Mouse (Mus musculus) ES-E14 (cell line): ENCODE results near the gene H2-Ke6. TPM values are rescaled to one million over a fixed set of nuclear protein-coding genes. Genes with fewer than 3 reads are reported as not detected.

Experiments used
- DNase-seq: peaks from one replicate; pipeline ENCODE4 v3.0.0-alpha.2; 2013; ENCODE audit warnings: low read depth, low spot score
- H3K27ac ChIP-seq: 2 replicates; pipeline ENCODE4 v1.5.1; 2012; ENCODE audit warnings: low read depth, mild to moderate bottlenecking, low read length, moderate library complexity, mixed read lengths; ENCODE audit not compliant: poor library complexity, insufficient read depth, severe bottlenecking
- H3K36me3 ChIP-seq: 2 replicates; pipeline ENCODE4 v1.6.1; 2012; ENCODE audit warnings: mild to moderate bottlenecking, low read length, moderate library complexity, mixed read lengths; ENCODE audit not compliant: control insufficient read depth, poor library complexity, insufficient read depth, severe bottlenecking
- H3K4me1 ChIP-seq, 2 experiments: fragments of 150-350 bp in 1 of 2; sonication (generic) in 1 of 2; 2 replicates each; pipeline ENCODE4 v1.6.1; 2012; ENCODE audit warnings: low read length in 2 of 2, mild to moderate bottlenecking in 1 of 2, mixed read lengths in 1 of 2; ENCODE audit not compliant: control insufficient read depth in 2 of 2, insufficient read depth in 2 of 2, poor library complexity in 1 of 2
- H3K4me3 ChIP-seq, 2 experiments: fragments of 150-350 bp in 1 of 2; sonication (generic) in 1 of 2; 2 replicates each; pipeline ENCODE4 v1.5.1; 2012; ENCODE audit warnings: low read length in 2 of 2, low read depth in 1 of 2, mild to moderate bottlenecking in 1 of 2, mixed read lengths in 1 of 2; ENCODE audit not compliant: insufficient read depth in 1 of 2, poor library complexity in 1 of 2, severe bottlenecking in 1 of 2
- H3K9ac ChIP-seq: 2 replicates; pipeline ENCODE4 v1.6.1; 2012; ENCODE audit warnings: low read depth, mild to moderate bottlenecking, low read length, mixed read lengths; ENCODE audit not compliant: poor library complexity, insufficient read depth, severe bottlenecking
- H3K9me3 ChIP-seq: fragments of 150-350 bp; sonication (generic); 2 replicates; pipeline ENCODE4 v1.6.1; 2012; ENCODE audit warnings: low read depth, mild to moderate bottlenecking, low read length; ENCODE audit not compliant: control insufficient read depth, insufficient read depth
- CHD2 ChIP-seq: IDR thresholded peaks from 2 replicates; pipeline ENCODE4 v1.6.1; 2014; ENCODE audit warnings: mild to moderate bottlenecking, low read depth, low read length, inconsistent platforms
- HCFC1 ChIP-seq: IDR thresholded peaks from 2 replicates; pipeline ENCODE4 v1.6.1; 2012; ENCODE audit warnings: low read length, inconsistent platforms, borderline replicate concordance; ENCODE audit not compliant: insufficient read depth
- MAFK ChIP-seq: IDR thresholded peaks from 2 replicates; pipeline ENCODE4 v1.6.1; 2014; ENCODE audit warnings: mild to moderate bottlenecking, low read depth, low read length, inconsistent platforms; ENCODE audit not compliant: insufficient read depth
- ZC3H11A ChIP-seq: IDR thresholded peaks from 2 replicates; pipeline ENCODE4 v1.6.1; 2012; ENCODE audit warnings: low read depth, mild to moderate bottlenecking, inconsistent platforms, low read length, borderline replicate concordance
- ZNF384 ChIP-seq: IDR thresholded peaks from 2 replicates; pipeline ENCODE4 v1.6.1; 2012; ENCODE audit warnings: low read depth, low read length, inconsistent platforms
- in situ Hi-C, 2 experiments: fragments of 600-800 bp; cut with MboI; formaldehyde crosslinking; loops; one replicate each; pipeline ENCODE4 v1.15.1; 2025; ENCODE audit warnings: low sequenced_read_pairs in 2 of 2, inconsistent platforms in 1 of 2; ENCODE audit not compliant: unreplicated experiment in 2 of 2
- total RNA-seq: library from RNA; depleted of rRNA; stranded (reverse); fragments of 300-350 nt; gene quantifications from 2 replicates; pipeline ENCODE4 v1.2.3, GENCODE M21; 2012; rRNA removed

H2-Ke6 gene
- total RNA-seq, 1 experiment = 15.5 TPM

DNA sequence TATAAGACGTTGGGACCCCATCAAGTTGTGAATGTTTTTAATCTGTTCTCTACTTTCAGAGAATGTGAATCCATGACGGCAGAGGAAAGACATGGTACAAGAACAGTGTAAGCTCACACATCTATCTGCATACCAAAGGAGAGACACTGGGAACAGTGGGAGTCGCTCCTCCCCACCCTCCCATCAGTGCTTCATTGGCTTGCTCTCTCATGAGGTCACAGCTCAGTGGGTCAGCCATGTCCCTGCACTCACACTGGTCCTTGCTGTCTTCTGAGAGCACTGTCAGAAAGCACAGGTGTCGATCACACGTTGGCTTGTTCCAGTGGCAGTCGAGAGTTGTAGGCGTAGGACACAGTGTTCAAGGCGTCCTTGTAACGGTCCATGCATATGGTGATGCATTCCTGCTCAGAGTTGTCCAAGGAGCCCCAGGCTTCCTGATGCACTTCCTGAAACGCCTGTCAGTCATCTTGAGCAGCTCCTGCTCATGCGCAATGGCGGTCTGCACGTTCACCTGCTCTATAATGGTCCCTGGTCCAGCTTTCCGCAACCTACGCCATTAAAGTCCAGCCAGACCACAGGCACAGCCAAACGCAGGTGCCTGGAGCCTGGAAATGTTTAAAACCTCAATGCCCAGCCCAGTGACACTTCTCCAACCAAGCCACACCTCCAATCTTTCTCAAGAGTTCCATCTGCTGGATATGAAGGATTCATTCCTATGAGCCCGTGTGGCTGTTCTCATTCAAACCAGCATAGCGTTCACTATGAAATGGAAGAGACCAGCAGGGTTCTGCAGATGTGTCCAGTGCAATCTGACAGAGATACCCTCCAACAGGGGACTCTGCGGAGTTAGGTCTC lies 47.5 kb downstream of the H2-Ke6 start:
- no peak for TF ChIP-seq ZC3H11A
- no peak for TF ChIP-seq ZNF384
- TF ChIP-seq HCFC1 = no peak
- TF ChIP-seq CHD2 = no peak
- TF ChIP-seq MAFK = no peak
- Histone ChIP-seq H3K36me3 (no peaks in the 10 kb centered on the region; the same call in 1 of the 2 replicates), H3K27ac (peak overlapping the region; percentile 8; the same call in 1 of the 2 replicates), H3K4me1 (peaks cover 5 to 13% of the 10 kb centered on the region in 2 experiments; a peak in 3 of 4 replicates), H3K4me3 (peak overlapping the region in 1 of 2 experiments; percentile 14; a peak in 1 of 4 replicates), H3K9me3 (no peaks in the 10 kb centered on the region), H3K9ac (peak overlapping the region; percentile 27; the same call in 1 of the 2 replicates)
- DNase-seq = no peak
- in situ Hi-C loops = no loop called here

- no peak overlapping the region for H3K27ac ChIP-seq
- peaks cover 5 to 13% of the 10 kb centered on the region in 2 experiments; a peak in 3 of 4 replicates for H3K4me1 ChIP-seq
- H3K36me3 ChIP-seq = no peaks in the 10 kb centered on the region; the same call in 1 of the 2 replicates
- no peaks in the 10 kb centered on the region for H3K9me3 ChIP-seq
- no peak for DNase-seq
- TF ChIP-seq ZNF384 = no peak
- TF ChIP-seq CHD2 = no peak
- no peak for TF ChIP-seq HCFC1
- no peak for TF ChIP-seq MAFK
- TF ChIP-seq ZC3H11A = no peak
- H3K9ac ChIP-seq = no peak overlapping the region
- no peak overlapping the region for H3K4me3 ChIP-seq
- in situ Hi-C loops = no loop called here
These were observed 48.3 kb downstream of the H2-Ke6 start for GRCm38 (mm10) chr17:33979512-33980050.

DNA sequence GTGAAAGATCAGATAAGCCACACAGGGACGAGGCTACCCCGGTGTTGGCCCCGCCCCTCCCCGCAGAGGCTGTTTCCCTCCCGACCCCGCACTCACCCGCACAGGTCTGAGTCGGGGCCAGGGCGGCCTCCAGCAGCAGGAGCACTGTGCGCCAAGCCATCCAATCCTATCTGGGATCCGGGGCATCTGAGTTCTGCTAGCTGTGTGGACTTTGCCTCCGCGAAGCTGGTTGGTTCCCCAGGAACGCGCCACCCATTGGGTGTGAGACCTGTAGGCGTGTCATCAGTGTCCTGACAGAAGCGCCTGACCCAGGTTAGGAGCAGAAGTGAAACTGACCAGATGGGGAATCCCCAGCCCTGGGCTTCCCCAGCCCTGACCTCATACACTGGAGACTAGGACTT lies 49.2 kb downstream of the H2-Ke6 start:
- Histone ChIP-seq H3K9me3 (no peaks in the 10 kb centered on the region), H3K9ac (peak overlapping the region; percentile 72), H3K4me1 (peaks cover 5 to 13% of the 10 kb centered on the region in 2 experiments; a peak in 3 of 4 replicates), H3K36me3 (no peaks in the 10 kb centered on the region; the same call in 1 of the 2 replicates), H3K27ac (no peak overlapping the region), H3K4me3 (peak overlapping the region; percentile 80 to 83)
- no peak for TF ChIP-seq HCFC1
- no peak for TF ChIP-seq ZC3H11A
- no peak for TF ChIP-seq ZNF384
- TF ChIP-seq CHD2 = no peak
- TF ChIP-seq MAFK = no peak
- no peak for DNase-seq
- in situ Hi-C loops = no loop called here

DNA sequence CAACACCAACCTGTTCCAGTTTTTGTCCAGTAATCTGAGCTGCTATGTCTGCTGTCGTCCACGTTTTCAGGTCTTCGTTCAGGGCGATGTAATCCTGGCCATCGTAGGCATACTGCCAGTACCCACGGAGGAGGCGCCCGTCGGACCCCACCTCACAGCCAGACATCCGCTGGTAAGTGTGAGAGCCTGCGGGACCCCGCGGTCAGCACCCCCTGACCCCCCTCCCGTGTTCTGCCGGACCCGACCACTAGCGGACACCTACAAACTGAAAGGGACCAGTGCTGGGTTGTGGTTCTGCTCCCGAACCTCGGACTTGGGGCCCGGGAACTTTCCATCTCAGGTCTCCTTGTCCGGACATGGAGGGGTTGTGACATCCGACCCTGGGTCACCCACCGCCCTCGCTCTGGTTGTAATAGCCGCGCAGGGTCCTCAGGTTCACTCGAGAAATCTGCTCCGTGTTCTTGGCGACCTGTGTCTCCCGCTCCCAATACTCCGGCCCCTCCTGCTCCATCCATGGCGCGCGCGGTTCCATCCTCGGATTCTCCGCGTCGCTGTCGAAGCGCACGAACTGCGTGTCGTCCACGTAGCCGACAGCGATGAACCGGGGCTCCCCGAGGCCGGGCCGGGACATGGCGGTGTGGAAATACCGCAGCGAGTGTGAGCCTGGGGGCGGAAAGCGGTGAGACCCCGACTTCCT lies 49.9 kb downstream of the H2-Ke6 start:
- Histone ChIP-seq H3K36me3 (no peaks in the 10 kb centered on the region; the same call in 1 of the 2 replicates), H3K27ac (no peak overlapping the region), H3K4me3 (peak overlapping the region; percentile 80 to 83), H3K4me1 (peaks cover 5 to 13% of the 10 kb centered on the region in 2 experiments; a peak in 3 of 4 replicates), H3K9me3 (no peaks in the 10 kb centered on the region), H3K9ac (peak overlapping the region; percentile 72)
- TF ChIP-seq ZNF384 (no peak), CHD2 (no peak), HCFC1 (no peak), ZC3H11A (no peak)
- no peak for DNase-seq
- in situ Hi-C loops = no loop called here

Other genes starting within 250 kb of the H2-Ke6 start
- gene Angptl4, start 246.2 kb downstream of the H2-Ke6 start, total RNA-seq = 30.5 and 39.3 TPM in 2 replicates
- gene Kank3, start 217.5 kb downstream of the H2-Ke6 start, total RNA-seq = 81.1 and 165 TPM in 2 replicates
- gene Rps28, start 203.5 kb downstream of the H2-Ke6 start, total RNA-seq = 5,476 and 6,336 TPM in 2 replicates
- gene Ndufa7, start 203.5 kb downstream of the H2-Ke6 start, total RNA-seq = 639 and 871 TPM in 2 replicates
- gene Cd320, start 185.0 kb downstream of the H2-Ke6 start, total RNA-seq = 131 and 228 TPM in 2 replicates
- gene Gm7029, start 154.2 kb downstream of the H2-Ke6 start, total RNA-seq = 11.6 and 19.7 TPM in 2 replicates
- 149 and 187 TPM in 2 replicates for gene Kifc1, start 137.4 kb downstream of the H2-Ke6 start, total RNA-seq
- 33.2 and 46.0 TPM in 2 replicates for gene Platr17, start 122.9 kb downstream of the H2-Ke6 start, total RNA-seq
- gene Daxx, start 118.6 kb downstream of the H2-Ke6 start, total RNA-seq = 67.3 and 73.7 TPM in 2 replicates
- 39.4 and 64.9 TPM in 2 replicates for gene Tapbp, start 112.2 kb downstream of the H2-Ke6 start, total RNA-seq
- gene Zbtb22, start 112.2 kb downstream of the H2-Ke6 start, total RNA-seq = 32.8 and 34.8 TPM in 2 replicates
- 65.8 and 129 TPM in 2 replicates for gene Rgl2, start 98.5 kb downstream of the H2-Ke6 start, total RNA-seq
- 175 and 201 TPM in 2 replicates for gene Pfdn6, start 87.7 kb downstream of the H2-Ke6 start, total RNA-seq
- gene Wdr46, start 87.4 kb downstream of the H2-Ke6 start, total RNA-seq = 65.6 and 78.2 TPM in 2 replicates
- gene B3galt4, start 76.6 kb downstream of the H2-Ke6 start, total RNA-seq = 10.3 and 15.3 TPM in 2 replicates
- 23.2 and 24.8 TPM in 2 replicates for gene Vps52, start 72.2 kb downstream of the H2-Ke6 start, total RNA-seq
- gene Rps18, start 72.1 kb downstream of the H2-Ke6 start, total RNA-seq = 4,706 and 5,724 TPM in 2 replicates
- gene H2-K1, start 27.7 kb downstream of the H2-Ke6 start, total RNA-seq = 69.5 and 155 TPM in 2 replicates
- 5.6 and 8.9 TPM in 2 replicates for gene Ring1, start 3.4 kb downstream of the H2-Ke6 start, total RNA-seq
- gene Slc39a7, start 3.6 kb upstream of the H2-Ke6 start, total RNA-seq = 253 and 394 TPM in 2 replicates
- 52.4 and 79.2 TPM in 2 replicates for gene Rxrb, start 3.8 kb upstream of the H2-Ke6 start, total RNA-seq
- 1.3 and 1.4 TPM in 2 replicates for gene Col11a2, start 11.4 kb upstream of the H2-Ke6 start, total RNA-seq
- gene H2-Oa, start 64.3 kb upstream of the H2-Ke6 start, total RNA-seq = 0.54 TPM in 1 of 2 replicates, not detected in the other
- gene H2-DMa, start 91.5 kb upstream of the H2-Ke6 start, total RNA-seq = 18.5 and 24.5 TPM in 2 replicates
- 257 and 321 TPM in 2 replicates for gene Brd2, start 94.6 kb upstream of the H2-Ke6 start, total RNA-seq
- 0.31 TPM in 1 of 2 replicates, not detected in the other for gene H2-DMb2, start 115.2 kb upstream of the H2-Ke6 start, total RNA-seq
- gene H2-DMb1, start 125.0 kb upstream of the H2-Ke6 start, total RNA-seq = 3.1 and 5.0 TPM in 2 replicates
- 13.9 and 23.1 TPM in 2 replicates for gene Tap1, start 159.5 kb upstream of the H2-Ke6 start, total RNA-seq
- 3.8 and 4.1 TPM in 2 replicates for gene Psmb9, start 159.7 kb upstream of the H2-Ke6 start, total RNA-seq
- 3.2 and 7.4 TPM in 2 replicates for gene Psmb8, start 169.7 kb upstream of the H2-Ke6 start, total RNA-seq
- 4.0 and 5.1 TPM in 2 replicates for gene Tap2, start 175.5 kb upstream of the H2-Ke6 start, total RNA-seq
- not detected in 2 replicates for gene H2-Ob, start 210.8 kb upstream of the H2-Ke6 start, total RNA-seq
- 1.9 and 2.9 TPM in 2 replicates for gene H2-Ab1, start 229.6 kb upstream of the H2-Ke6 start, total RNA-seq